Mouse (Mus musculus) spleen, adult 2 months (tissue): ENCODE measurements around the gene Cuedc2.

Experiments used
- CTCF ChIP-seq: fragments of 200-500 bp; IDR thresholded peaks from 2 replicates; pipeline ENCODE4 v1.5.1; 2011; ENCODE audit warnings: mild to moderate bottlenecking, inconsistent platforms; ENCODE audit not compliant: insufficient read depth, insufficient read length, insufficient replicate concordance; ENCODE audit errors: extremely low read depth
- POLR2A ChIP-seq: fragments of 200-500 bp; IDR thresholded peaks from 2 replicates; pipeline ENCODE4 v1.6.1; 2011; ENCODE audit warnings: low read depth, low read length, inconsistent platforms

DNA sequence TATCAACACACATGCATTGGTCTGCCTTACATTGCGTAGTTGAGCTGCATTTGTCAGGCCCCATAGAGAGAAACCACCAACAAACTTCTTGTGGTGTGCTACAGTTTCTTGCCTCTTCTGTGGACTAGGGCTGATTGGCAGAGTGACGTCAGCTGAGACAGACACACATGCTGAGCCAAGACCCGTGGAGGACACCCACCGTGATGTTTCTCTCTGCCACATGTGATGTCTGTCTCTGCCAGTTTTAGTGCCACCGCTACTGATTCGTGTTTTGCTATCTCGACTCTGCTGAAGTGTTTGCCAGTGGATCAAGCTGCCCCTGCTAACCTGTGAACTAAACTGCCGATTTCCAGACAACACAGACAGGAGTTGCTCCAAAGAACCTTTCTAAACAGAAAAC lies 23.6 kb upstream of the Cuedc2 start:
- TF ChIP-seq POLR2A (no peak), CTCF (no peak)
